Mouse (Mus musculus) olfactory bulb, adult 2 months (tissue): ENCODE results near the gene Dmtf1.

Source experiments
- CTCF ChIP-seq: fragments of 200-500 bp; IDR thresholded peaks from 2 replicates; pipeline ENCODE4 v1.5.1; 2012; ENCODE audit warnings: low read depth, mild to moderate bottlenecking, low read length, moderate library complexity; ENCODE audit not compliant: insufficient read depth
- POLR2A ChIP-seq: fragments of 200-500 bp; IDR thresholded peaks from 2 replicates; pipeline ENCODE4 v1.6.1; 2012; ENCODE audit warnings: mild to moderate bottlenecking, low read depth, low read length, moderate library complexity; ENCODE audit not compliant: insufficient read depth

GRCm38 (mm10) chr5:9090493-9091106, 71.0 kb downstream of the Dmtf1 start:
- no peak for TF ChIP-seq CTCF
- TF ChIP-seq POLR2A: no peak
